Mouse (Mus musculus) myocyte (in vitro differentiated cells): ENCODE results near the gene Sh3bp1. TPM values are rescaled to one million over a fixed set of nuclear protein-coding genes. Genes with fewer than 3 reads are reported as not detected.

ENCODE experiments used
- H3K27me3 ChIP-seq: one replicate; pipeline ENCODE4 v1.6.1; 2011; ENCODE audit not compliant: control insufficient read depth, insufficient read depth, insufficient read length
- H3K36me3 ChIP-seq: one replicate; pipeline ENCODE4 v1.6.1; 2011; ENCODE audit not compliant: control insufficient read depth, insufficient read depth
- H3K4me2 ChIP-seq: one replicate; pipeline ENCODE4 v1.6.1; 2011; ENCODE audit warnings: low read depth, control low read depth
- H3K4me3 ChIP-seq: one replicate; pipeline ENCODE4 v1.5.1; 2011; ENCODE audit warnings: mild to moderate bottlenecking, control low read depth, moderate library complexity
- H3K79me2 ChIP-seq: one replicate; pipeline ENCODE4 v1.6.1; 2011; ENCODE audit not compliant: control insufficient read depth, insufficient read depth
- H3ac ChIP-seq: one replicate; pipeline ENCODE4 v1.6.1; 2011; ENCODE audit not compliant: control insufficient read depth, insufficient read length
- CEBPB ChIP-seq: IDR thresholded peaks from 2 replicates; pipeline ENCODE4 v1.6.1; 2011; ENCODE audit warnings: mild to moderate bottlenecking, moderate library complexity; ENCODE audit not compliant: poor library complexity, insufficient read depth, severe bottlenecking
- E2F4 ChIP-seq: IDR thresholded peaks from one replicate; pipeline ENCODE4 v1.6.1; 2011; ENCODE audit warnings: mild to moderate bottlenecking, control low read depth, moderate library complexity; ENCODE audit not compliant: insufficient read depth
- MAX ChIP-seq: IDR thresholded peaks from one replicate; pipeline ENCODE4 v1.6.1; 2011; ENCODE audit warnings: low read depth, mild to moderate bottlenecking, control low read depth
- MYOD1 ChIP-seq, 3 experiments: IDR thresholded peaks; one replicate each; pipeline ENCODE4 v1.6.1; 2011; ENCODE audit warnings: control low read depth in 2 of 3, low read depth in 2 of 3, mild to moderate bottlenecking in 2 of 3, moderate library complexity in 1 of 3; ENCODE audit not compliant: insufficient read length in 2 of 3, control insufficient read depth in 1 of 3
- MYOG ChIP-seq, 3 experiments: IDR thresholded peaks; one replicate each; pipeline ENCODE4 v1.6.1; 2011; ENCODE audit warnings: control low read depth in 2 of 3, low read depth in 2 of 3, mild to moderate bottlenecking in 2 of 3; ENCODE audit not compliant: insufficient read length in 2 of 3, control insufficient read depth in 1 of 3, insufficient read depth in 1 of 3
- POLR2A ChIP-seq: IDR thresholded peaks from one replicate; pipeline ENCODE4 v1.6.1; 2011; ENCODE audit warnings: low read depth, mild to moderate bottlenecking, control low read depth, moderate library complexity; ENCODE audit not compliant: insufficient read length
- POLR2AphosphoS2 ChIP-seq: IDR thresholded peaks from one replicate; pipeline ENCODE4 v1.6.1; 2011; ENCODE audit warnings: low read depth, control low read depth; ENCODE audit not compliant: insufficient read length
- REST ChIP-seq: IDR thresholded peaks from one replicate; pipeline ENCODE4 v1.6.1; 2011; ENCODE audit warnings: mild to moderate bottlenecking, control low read depth, moderate library complexity; ENCODE audit not compliant: insufficient read depth, insufficient read length
- SRF ChIP-seq: IDR thresholded peaks from one replicate; pipeline ENCODE4 v1.6.1; 2011; ENCODE audit warnings: low read depth; ENCODE audit not compliant: control insufficient read depth, insufficient read length
- TCF12 ChIP-seq: IDR thresholded peaks from one replicate; pipeline ENCODE4 v1.6.1; 2011; ENCODE audit warnings: mild to moderate bottlenecking, control low read depth; ENCODE audit not compliant: poor library complexity, insufficient read depth, severe bottlenecking
- TCF3 ChIP-seq: IDR thresholded peaks from one replicate; pipeline ENCODE4 v1.6.1; 2011; ENCODE audit warnings: low read depth, control low read depth; ENCODE audit not compliant: insufficient read length
- USF1 ChIP-seq: IDR thresholded peaks from one replicate; pipeline ENCODE4 v1.6.1; 2011; ENCODE audit warnings: low read depth, mild to moderate bottlenecking, control low read depth, moderate library complexity
- polyA plus RNA-seq: library from polyadenylated mRNA; unstranded; fragments of >200 nt; fragmentation: generic; extraction: Trizol; gene quantifications from one replicate; pipeline ENCODE4 v1.2.1, GENCODE M21; 2012; ENCODE audit warnings: missing spikeins

Sh3bp1 gene
- polyA plus RNA-seq, 1 experiment, result 11.1 TPM

DNA sequence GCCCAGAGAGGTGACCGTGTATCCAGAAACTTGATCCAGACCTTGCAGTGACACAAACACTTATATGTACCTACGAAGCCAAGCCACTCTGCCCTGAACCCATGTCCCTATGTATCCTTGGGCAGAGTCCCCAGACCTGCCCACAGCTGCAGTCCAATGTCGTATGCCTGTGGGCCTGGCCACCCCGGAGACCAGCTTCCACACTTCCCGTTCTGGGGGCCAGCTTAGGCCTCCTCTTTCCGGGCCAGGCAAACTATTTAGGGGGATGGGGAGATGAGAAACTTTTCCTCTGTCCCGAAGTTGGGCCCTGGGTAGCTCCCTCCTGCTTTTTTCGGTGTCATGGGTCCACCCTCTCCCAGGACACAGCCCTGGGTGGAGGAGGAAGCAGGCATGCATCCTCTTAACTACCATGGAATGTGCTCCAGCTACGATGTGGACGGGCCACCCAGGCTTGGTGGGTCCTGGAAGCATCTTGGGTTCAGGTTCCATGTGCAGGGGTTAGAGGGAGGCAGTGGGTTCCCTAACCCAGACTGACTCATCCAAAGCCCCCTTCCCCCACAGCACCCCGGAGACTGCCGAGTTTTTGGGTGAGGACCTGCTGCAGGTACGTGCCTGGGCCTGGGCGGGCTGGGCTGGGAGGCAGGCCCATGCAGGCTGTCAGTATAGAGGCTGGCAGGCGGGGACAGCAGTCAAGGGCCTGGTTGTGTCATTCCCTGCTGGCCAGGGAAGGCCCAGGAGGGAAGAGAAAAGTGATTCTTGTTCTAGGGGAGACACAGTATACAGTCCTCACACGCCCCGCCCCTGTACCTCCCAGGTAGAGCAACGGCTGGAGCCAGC, 1.2 kb downstream of the Sh3bp1 start:
- Histone ChIP-seq H3K4me3 (peak overlapping the region; percentile 49), H3K27me3 (no peaks in the 10 kb centered on the region), H3K4me2 (peak overlapping the region; percentile 99), H3K36me3 (peaks cover 6% of the 10 kb centered on the region), H3ac (peak overlapping the region; percentile 21), H3K79me2 (no peaks in the 10 kb centered on the region)
- TF ChIP-seq MAX (no peak), MYOD1 (IDR thresholded peaks at IDR 0.05; ENCODE audit: control insufficient read depth in 1 of 3, insufficient read length in 2 of 3, low read depth in 2 of 3) (no peak), CEBPB (no peak), TCF12 (no peak), POLR2AphosphoS2 (no peak), MYOG (IDR thresholded peaks at IDR 0.05; ENCODE audit: control insufficient read depth in 1 of 3, insufficient read depth in 1 of 3, insufficient read length in 2 of 3, low read depth in 2 of 3) (no peak)

DNA sequence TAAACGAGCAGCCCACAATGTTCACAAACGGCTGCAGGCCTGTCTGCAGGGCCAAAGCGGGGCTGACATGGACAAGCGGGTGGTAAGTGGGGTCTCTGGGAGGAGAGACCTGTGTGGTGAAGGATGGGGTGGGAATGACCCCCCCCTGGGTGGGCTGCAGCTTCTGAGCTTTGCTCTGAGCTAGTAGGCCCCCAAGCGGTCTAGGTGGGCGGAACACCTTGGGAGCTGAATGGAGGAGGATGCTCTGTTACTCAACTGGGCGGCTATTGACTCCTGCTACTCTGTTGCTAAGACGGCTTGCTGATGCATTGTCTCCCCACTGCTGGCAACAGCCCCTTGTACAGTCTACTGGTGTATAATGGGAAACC, 1.8 kb downstream of the Sh3bp1 start:
- no peak for TF ChIP-seq E2F4
- no peak for TF ChIP-seq TCF12
- no peak for TF ChIP-seq USF1
- TF ChIP-seq REST, result no peak
- no peak for TF ChIP-seq MYOD1 (IDR thresholded peaks at IDR 0.05; ENCODE audit: control insufficient read depth in 1 of 3, insufficient read length in 2 of 3, low read depth in 2 of 3)
- no peak for TF ChIP-seq MAX
- TF ChIP-seq TCF3, result no peak
- no peak for TF ChIP-seq CEBPB
- TF ChIP-seq SRF, result no peak
- TF ChIP-seq MYOG (IDR thresholded peaks at IDR 0.05; ENCODE audit: control insufficient read depth in 1 of 3, insufficient read depth in 1 of 3, insufficient read length in 2 of 3, low read depth in 2 of 3), result no peak
- TF ChIP-seq POLR2A, result no peak
- TF ChIP-seq POLR2AphosphoS2, result no peak
- Histone ChIP-seq H3ac (no peak overlapping the region), H3K36me3 (peaks cover 9% of the 10 kb centered on the region), H3K79me2 (no peaks in the 10 kb centered on the region), H3K27me3 (no peaks in the 10 kb centered on the region), H3K4me3 (no peak overlapping the region), H3K4me2 (no peak overlapping the region)

DNA sequence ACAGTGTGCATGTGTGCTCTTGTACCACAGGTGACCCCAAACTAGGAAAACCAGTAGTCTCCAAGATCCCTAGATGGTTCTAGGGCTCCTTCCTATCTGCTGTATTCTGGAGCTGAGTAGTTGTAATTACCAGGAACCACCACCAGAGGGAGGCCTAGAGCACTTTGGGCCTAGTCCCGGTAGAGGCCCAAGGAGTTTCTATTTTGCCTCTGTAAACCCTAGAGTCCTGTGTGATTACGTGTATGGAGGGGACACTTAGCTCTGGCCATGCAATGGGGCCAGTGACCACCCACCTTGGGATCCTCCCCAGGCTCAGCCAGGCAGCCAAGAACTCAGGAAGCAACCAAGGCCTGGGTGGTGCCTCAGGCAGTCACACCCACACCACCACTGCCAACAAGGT, 3.7 kb downstream of the Sh3bp1 start:
- H3ac ChIP-seq, result no peak overlapping the region
- H3K79me2 ChIP-seq, result no peaks in the 10 kb centered on the region
- H3K4me3 ChIP-seq, result no peak overlapping the region
- no peak for TF ChIP-seq MYOG (IDR thresholded peaks at IDR 0.05; ENCODE audit: control insufficient read depth in 1 of 3, insufficient read depth in 1 of 3, insufficient read length in 2 of 3, low read depth in 2 of 3)
- TF ChIP-seq REST, result no peak
- TF ChIP-seq SRF, result no peak
- TF ChIP-seq MYOD1 (IDR thresholded peaks at IDR 0.05; ENCODE audit: control insufficient read depth in 1 of 3, insufficient read length in 2 of 3, low read depth in 2 of 3), result no peak
- TF ChIP-seq MAX, result no peak
- TF ChIP-seq TCF12, result no peak
- TF ChIP-seq TCF3, result no peak
- TF ChIP-seq E2F4, result no peak
- TF ChIP-seq POLR2AphosphoS2, result no peak
- no peak for TF ChIP-seq USF1
- no peak for TF ChIP-seq POLR2A
- TF ChIP-seq CEBPB, result no peak
- no peaks in the 10 kb centered on the region for H3K27me3 ChIP-seq
- peak overlapping the region; percentile 51 for H3K4me2 ChIP-seq
- peaks cover 13% of the 10 kb centered on the region for H3K36me3 ChIP-seq

DNA sequence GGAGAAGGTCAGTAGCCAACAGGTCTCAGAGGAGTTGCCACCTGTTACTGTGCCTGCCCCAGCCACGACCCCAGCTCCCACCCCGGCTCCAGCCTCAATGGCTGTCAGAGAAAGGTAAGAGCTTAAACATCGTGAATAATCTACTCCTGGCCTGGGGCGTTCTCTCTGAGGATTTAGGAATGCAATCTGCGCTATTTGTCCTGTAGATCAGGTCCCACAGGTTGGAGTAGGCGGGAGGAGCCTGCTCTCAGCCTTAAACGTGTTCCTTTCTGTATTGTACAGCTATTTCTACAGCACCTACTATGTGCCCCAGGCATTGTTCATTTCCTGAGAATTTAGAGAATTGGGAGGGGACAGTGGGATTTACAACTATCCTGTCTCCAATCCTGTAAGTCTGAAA, 8.8 kb downstream of the Sh3bp1 start:
- H3K36me3 ChIP-seq, result peaks cover 13% of the 10 kb centered on the region

More for the DNA sequence above, 8.8 kb downstream of the Sh3bp1 start:
- Histone ChIP-seq H3K27me3 (no peaks in the 10 kb centered on the region), H3K4me3 (no peak overlapping the region), H3K79me2 (no peaks in the 10 kb centered on the region), H3K4me2 (no peak overlapping the region), H3ac (no peak overlapping the region)
- TF ChIP-seq USF1 (no peak), E2F4 (no peak), TCF12 (no peak), MAX (no peak), MYOG (IDR thresholded peaks at IDR 0.05; ENCODE audit: control insufficient read depth in 1 of 3, insufficient read depth in 1 of 3, insufficient read length in 2 of 3, low read depth in 2 of 3) (no peak), POLR2A (no peak), MYOD1 (IDR thresholded peaks at IDR 0.05; ENCODE audit: control insufficient read depth in 1 of 3, insufficient read length in 2 of 3, low read depth in 2 of 3) (no peak), TCF3 (no peak), CEBPB (no peak), POLR2AphosphoS2 (no peak), REST (no peak)
